Mouse (Mus musculus) ES-Bruce4 (cell line): ENCODE data around the gene Gjc2.

ENCODE experiments used
- CTCF ChIP-seq: IDR thresholded peaks from one replicate; pipeline ENCODE4 v1.8.1; 2011; ENCODE audit warnings: low read depth, low read length
- EP300 ChIP-seq: IDR thresholded peaks from 2 replicates; pipeline ENCODE4 v1.6.1; 2011; ENCODE audit warnings: low read depth, low read length; ENCODE audit not compliant: insufficient read depth
- POLR2A ChIP-seq: IDR thresholded peaks from one replicate; pipeline ENCODE4 v1.8.1; 2011; ENCODE audit warnings: low read length; ENCODE audit not compliant: insufficient read depth

- TF ChIP-seq CTCF (no peak), EP300 (no peak), POLR2A (no peak)
These were observed 28.8 kb downstream of the Gjc2 start for GRCm38 (mm10) chr11:59154220-59154619.
